Mouse (Mus musculus) adipose tissue, adult 10 weeks (tissue): ENCODE measurements around the gene Lsm10. TPM values are rescaled to one million over a fixed set of nuclear protein-coding genes. Genes with fewer than 3 reads are reported as not detected.

Experiments used
- polyA plus RNA-seq: library from polyadenylated mRNA; stranded (reverse); fragments of 350-450 nt; fragmentation: Illumina TruSeq; extraction: RNeasy Lipid Tissue Mini Kit (QIAGEN cat#74804); gene quantifications from one replicate; pipeline ENCODE4 v1.2.3, GENCODE M21; 2014; ENCODE audit warnings: low read depth, low replicate concordance

The Lsm10 gene
- polyA plus RNA-seq = 20.4 TPM

DNA sequence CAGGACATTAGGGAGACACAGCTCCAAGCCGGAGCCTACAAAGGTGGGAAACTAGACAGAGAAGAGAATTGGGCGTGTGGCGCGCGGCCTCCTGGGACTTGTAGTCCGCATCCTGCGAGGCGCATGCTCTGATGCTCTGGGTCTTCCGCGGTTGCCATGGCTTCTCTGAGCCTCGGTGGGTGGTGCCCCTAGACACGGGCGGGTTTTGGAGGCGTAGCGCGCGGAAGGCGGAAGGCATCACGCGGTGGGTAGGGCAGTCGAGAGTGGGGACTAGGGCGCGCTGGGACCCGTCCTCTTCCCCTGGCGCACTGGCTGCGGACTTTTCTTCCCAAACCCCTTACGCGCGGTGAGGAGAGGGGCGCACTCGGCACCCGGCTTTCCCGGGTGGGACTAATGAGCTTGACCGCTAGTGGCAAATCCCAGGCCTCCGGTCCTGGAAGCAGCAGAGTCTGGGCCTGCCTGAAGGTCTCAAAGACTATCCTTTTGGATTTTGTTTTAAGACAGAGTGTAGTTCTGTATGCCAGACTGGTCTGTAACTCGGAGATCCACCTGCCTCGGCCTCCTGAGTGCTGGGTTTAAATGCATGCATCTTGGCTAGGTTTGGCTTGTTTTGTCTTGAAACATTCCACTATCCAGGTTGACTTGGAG is at the start of gene Lsm10:
TSS of gene Lsm10 (plus strand) at position 160 of the 648 bp plus-strand sequence.

DNA sequence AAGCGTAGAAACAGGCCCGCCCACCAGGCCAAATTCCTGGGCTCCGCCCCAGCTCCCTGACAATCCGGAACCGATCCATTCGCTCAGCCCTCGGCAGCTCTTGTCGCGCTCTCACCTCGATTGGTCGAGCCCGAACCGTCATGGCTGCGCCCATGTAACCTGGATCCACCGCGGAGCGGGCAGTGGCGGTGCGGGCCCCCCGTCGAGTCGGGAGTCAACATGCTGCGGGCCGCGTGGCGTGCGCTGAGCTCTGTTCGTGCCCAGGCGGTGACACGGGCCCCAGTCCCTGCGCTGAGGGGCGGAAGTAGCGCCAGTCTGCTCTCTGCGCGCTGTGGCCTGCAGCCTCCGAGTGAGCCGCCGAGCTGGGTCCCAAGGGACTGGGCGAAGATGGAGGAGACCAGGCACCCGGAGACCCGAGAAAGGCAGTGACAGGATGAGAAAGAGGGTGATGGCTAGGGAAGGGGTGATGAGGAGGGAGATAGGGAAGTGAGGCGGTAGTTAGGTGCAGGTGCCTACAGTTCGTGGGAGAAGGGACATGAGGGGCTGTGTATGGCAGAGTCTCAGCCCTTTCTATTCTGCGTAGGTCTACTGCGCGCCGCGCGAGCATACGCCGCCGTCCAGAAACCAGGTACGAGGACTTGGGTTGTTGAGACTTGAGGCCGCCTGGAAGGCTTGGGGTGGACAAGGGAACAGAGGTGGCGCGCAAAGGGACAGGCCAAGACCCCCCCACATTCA is 49.4 kb upstream of the Lsm10 start, which contains the start of gene Mrps15:
TSS of gene Mrps15 (plus strand) at position 75 of the 735 bp plus-strand sequence.

GRCm38 (mm10) chr4:126058134-126058996 is 38.1 kb upstream of the Lsm10 start, which contains the start of gene Oscp1:
Gene Oscp1 (plus strand): TSS chr4:126058565.

DNA sequence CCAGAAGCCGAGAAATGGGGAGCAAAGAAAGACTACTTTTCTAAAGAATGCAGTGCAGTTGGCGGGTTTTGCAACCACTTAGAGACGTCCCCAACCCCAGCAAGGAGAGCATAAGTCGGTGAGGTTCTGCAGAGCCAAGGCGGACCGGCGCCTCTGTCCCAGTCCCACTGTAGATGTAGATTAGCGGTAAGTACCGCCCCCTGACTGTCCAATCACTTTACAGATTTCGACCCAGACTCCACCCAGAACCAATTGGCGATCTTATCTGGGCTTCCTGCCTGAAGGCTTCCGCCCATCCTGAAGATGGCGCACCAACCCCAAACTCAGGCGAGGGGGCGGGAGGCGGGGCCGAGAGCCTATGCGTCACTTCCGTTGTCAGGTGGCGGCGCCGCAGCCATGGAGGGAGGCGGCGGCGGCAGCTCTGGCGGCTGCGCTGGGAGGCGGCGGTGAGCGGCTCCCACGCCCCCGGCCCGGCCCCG is 7.2 kb downstream of the Lsm10 start, which contains the start of gene Stk40:
TSS of gene Stk40 (plus strand) at position 368 of the 479 bp plus-strand sequence.

DNA sequence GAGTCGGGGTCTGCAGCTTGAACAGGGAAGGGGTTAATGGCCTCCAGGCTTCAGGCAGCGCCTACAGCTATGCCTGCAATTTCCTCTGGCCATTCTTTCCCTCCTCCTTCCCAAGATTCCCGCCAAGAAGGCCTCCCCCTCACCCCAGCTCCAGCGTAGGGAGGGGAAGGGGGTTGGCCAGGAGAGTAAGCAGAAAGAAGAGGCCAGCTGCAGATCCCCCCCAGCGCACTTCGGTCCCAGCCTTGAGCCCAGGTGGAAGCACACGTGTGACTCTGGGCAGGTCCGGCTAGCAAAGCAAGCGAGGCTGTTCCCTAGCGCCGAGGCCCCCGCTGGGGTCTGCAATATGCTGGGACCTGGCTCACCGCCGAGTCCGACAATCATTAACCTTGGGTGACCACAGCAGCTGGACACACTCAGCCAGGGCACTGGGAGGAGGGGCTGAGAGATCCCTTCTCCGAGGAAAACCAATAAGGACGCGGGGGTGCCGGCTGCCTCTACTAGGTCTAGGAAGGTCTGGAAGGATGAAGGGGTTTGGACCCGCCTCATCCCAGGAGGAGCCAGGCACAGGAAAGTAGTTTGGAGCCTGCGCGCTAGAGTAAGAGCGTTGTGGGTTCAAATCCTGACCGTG is 51.2 kb downstream of the Lsm10 start, which contains the start of gene Eva1b:
TSS of gene Eva1b (plus strand) at position 212 of the 628 bp plus-strand sequence.

Other genes with a start within 250 kb of the Lsm10 start
- 2.0 TPM for gene Csf3r, start 72.1 kb upstream of the Lsm10 start, polyA plus RNA-seq
- 64.2 TPM for gene Mrps15, start 49.7 kb upstream of the Lsm10 start, polyA plus RNA-seq
- 19.4 TPM for gene Oscp1, start 38.1 kb upstream of the Lsm10 start, polyA plus RNA-seq
- 32.8 TPM for gene Stk40, start 7.3 kb downstream of the Lsm10 start, polyA plus RNA-seq
- 19.5 TPM for gene Eva1b, start 51.1 kb downstream of the Lsm10 start, polyA plus RNA-seq
- gene Sh3d21, start 66.9 kb downstream of the Lsm10 start, polyA plus RNA-seq = 20.0 TPM
- 120 TPM for gene Thrap3, start 106.1 kb downstream of the Lsm10 start, polyA plus RNA-seq
- gene Map7d1, start 159.7 kb downstream of the Lsm10 start, polyA plus RNA-seq = 46.6 TPM
- 92.2 TPM for gene Trappc3, start 165.7 kb downstream of the Lsm10 start, polyA plus RNA-seq
- 11.6 TPM for gene Col8a2, start 190.2 kb downstream of the Lsm10 start, polyA plus RNA-seq
- 28.4 TPM for gene Adprhl2, start 225.1 kb downstream of the Lsm10 start, polyA plus RNA-seq
- 10.0 TPM for gene Tekt2, start 229.1 kb downstream of the Lsm10 start, polyA plus RNA-seq